Mouse (Mus musculus) stomach, postnatal 0 days (tissue): ENCODE results near the gene Amhr2. TPM values are rescaled to one million over a fixed set of nuclear protein-coding genes. Genes with fewer than 3 reads are reported as not detected.
A peak's percentile ranks its signal among the peaks of the same experiment; 100 is the strongest.

Experiments used
- ATAC-seq: fragments of 200-750 bp; cut with Nextera tagmentation; 2 replicates; pipeline ENCODE4 v1.8.0; 2017; ENCODE audit not compliant: low FRiP score, low TSS enrichment
- DNase-seq: peaks from one replicate; pipeline ENCODE4 v3.0.0-alpha.2; 2016; ENCODE audit warnings: low spot score
- H3K27ac ChIP-seq: fragments of 300-500 bp; sonication (generic); replicated peaks from 2 replicates; pipeline ENCODE4 v1.5.1; 2014; ENCODE audit warnings: mild to moderate bottlenecking, control low read depth
- H3K27me3 ChIP-seq: fragments of 300-500 bp; sonication (generic); 2 replicates; pipeline ENCODE4 v1.6.1; 2014; ENCODE audit warnings: low read length; ENCODE audit not compliant: control insufficient read depth, insufficient read depth
- H3K36me3 ChIP-seq: fragments of 300-500 bp; sonication (generic); 2 replicates; pipeline ENCODE4 v1.6.1; 2014; ENCODE audit warnings: low read length, mixed read lengths; ENCODE audit not compliant: control insufficient read depth, insufficient read depth
- H3K4me1 ChIP-seq: fragments of 300-500 bp; sonication (generic); replicated peaks from 2 replicates; pipeline ENCODE4 v1.6.1; 2014; ENCODE audit warnings: antibody characterized with exemption; ENCODE audit not compliant: control insufficient read depth, insufficient read depth
- H3K4me2 ChIP-seq: fragments of 300-500 bp; sonication (generic); replicated peaks from 2 replicates; pipeline ENCODE4 v1.6.1; 2014; ENCODE audit warnings: low read depth, mild to moderate bottlenecking, control low read depth, moderate library complexity
- H3K4me3 ChIP-seq: fragments of 300-500 bp; sonication (generic); 2 replicates; pipeline ENCODE4 v1.5.1; 2014; ENCODE audit warnings: low read depth, low read length, control low read depth
- H3K9ac ChIP-seq: fragments of 300-500 bp; sonication (generic); 2 replicates; pipeline ENCODE4 v1.6.1; 2014; ENCODE audit warnings: mild to moderate bottlenecking, low read length, control low read depth, mixed read lengths
- H3K9me3 ChIP-seq: fragments of 300-500 bp; sonication (generic); 2 replicates; pipeline ENCODE4 v1.6.1; 2016; ENCODE audit warnings: low read length; ENCODE audit not compliant: control insufficient read depth
- CTCF ChIP-seq: IDR thresholded peaks from 2 replicates; pipeline ENCODE4 v1.5.1; 2016; ENCODE audit warnings: antibody characterized with exemption, low read depth, mild to moderate bottlenecking, moderate library complexity
- EP300 ChIP-seq: optimal IDR thresholded peaks from 2 replicates; pipeline ENCODE3; 2016; ENCODE audit warnings: antibody characterized with exemption
- WGBS: fragments of 180-500 bp; shearing (Covaris S2); extraction: QIAGEN DNeasy Blood & Tissue Kit; methylation state at CpG from one replicate; pipeline ENCODE4 v1.1.7; 2014; 5-methylcytosine and 5-hydroxymethylcytosine counted together
- polyA plus RNA-seq: library from polyadenylated mRNA; unstranded; fragments of >200 nt; fragmentation: Nextera tagmentation; extraction: Ambion mirVana; gene quantifications from 2 replicates; pipeline ENCODE4 v1.2.1, GENCODE M21; 2015

Gene Amhr2
- polyA plus RNA-seq, 1 experiment from 2014 or later = 0.42 TPM

DNA sequence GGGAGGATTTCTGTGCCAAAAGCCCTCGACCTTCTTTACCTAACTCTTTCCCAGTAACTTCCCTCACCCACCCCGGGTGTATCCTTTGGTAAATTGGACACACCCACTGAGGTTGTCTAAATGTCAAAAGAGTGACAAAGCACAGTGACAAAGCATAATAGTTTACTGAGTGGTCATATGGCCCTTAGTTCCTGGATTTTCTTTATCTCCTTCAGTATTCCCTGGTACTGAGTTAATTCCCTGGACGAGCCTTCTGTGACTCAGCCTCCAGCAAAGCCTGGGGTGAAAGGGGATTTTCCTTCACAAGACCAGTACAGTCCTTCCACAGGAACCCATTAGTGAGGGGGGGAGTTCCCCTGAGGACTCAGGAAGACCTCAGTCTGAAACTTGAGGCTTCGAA lies 15.8 kb downstream of the Amhr2 start:
- Histone ChIP-seq H3K27me3 (no peaks in the 10 kb centered on the region), H3K4me3 (no peak overlapping the region), H3K36me3 (no peaks in the 10 kb centered on the region), H3K9me3 (no peaks in the 10 kb centered on the region), H3K27ac (peak overlapping the region; percentile 83), H3K4me2 (peak overlapping the region; percentile 25), H3K4me1 (no peaks in the 10 kb centered on the region), H3K9ac (no peak overlapping the region)
- DNase-seq (no peak), ATAC-seq (peak; percentile 61)
- TF ChIP-seq CTCF = no peak
- no peak for TF ChIP-seq EP300
- 43% methylated on average over 4 of the region's 4 CpGs for WGBS

DNA sequence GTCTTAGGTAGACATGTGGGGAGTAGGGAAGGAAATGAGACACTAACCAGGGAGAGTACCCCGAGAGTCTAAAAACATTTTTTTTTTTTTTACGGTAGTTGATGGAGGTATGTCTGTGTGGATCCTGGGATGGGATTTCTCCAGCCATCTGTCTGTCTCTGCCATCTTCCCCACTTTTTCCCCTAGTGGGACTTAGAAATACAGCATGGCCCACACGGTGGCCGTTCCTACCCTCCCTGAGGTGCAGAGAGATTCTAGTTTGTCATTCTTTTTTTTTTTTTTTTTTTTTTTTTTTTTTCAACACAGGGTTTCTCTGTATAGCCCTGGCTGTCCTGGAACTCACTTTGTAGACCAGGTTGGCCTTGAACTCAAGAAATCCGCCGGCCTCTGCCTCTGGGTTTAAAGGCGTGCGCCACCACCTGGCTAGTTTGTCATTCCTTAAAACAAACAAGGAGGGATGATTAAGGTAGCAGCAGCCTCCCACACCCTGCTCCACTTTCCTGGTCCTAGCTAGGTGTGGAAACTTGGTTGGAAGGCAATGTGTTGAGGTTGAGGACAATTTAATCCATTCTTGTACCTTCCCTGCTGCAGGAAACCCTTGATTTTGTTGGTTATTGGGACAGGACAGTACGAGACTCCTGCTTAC lies 16.4 kb downstream of the Amhr2 start:
- Histone ChIP-seq H3K4me1 (no peaks in the 10 kb centered on the region), H3K9ac (no peak overlapping the region), H3K27me3 (no peaks in the 10 kb centered on the region), H3K36me3 (no peaks in the 10 kb centered on the region), H3K27ac (peak overlapping the region; percentile 83), H3K4me2 (peak overlapping the region; percentile 25), H3K9me3 (no peaks in the 10 kb centered on the region), H3K4me3 (no peak overlapping the region)
- WGBS = 70% methylated on average over 9 of the region's 9 CpGs
- TF ChIP-seq CTCF (peak; percentile 49), EP300 (no peak)
- ATAC-seq = peak; percentile 28
- DNase-seq = peak; percentile 71

DNA sequence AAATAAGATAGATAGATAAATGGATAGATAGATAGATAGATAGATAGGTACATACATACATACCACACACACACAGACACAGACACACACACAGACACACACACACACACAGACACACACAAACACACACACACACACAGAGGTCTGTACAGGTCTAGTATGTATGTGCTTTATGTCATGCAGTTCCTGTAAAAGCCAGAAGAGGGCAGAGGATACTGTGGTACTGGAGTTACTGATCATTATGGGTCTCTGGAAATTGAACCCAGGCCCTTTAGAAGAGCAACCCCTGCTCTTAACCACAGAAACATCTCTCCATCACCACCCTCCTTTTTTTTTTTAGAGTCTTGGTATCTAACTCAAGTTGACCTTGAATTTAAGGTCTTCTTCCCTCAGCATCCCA lies 18.5 kb downstream of the Amhr2 start:
- ATAC-seq (no peak), DNase-seq (no peak)
- Histone ChIP-seq H3K9ac (no peak overlapping the region), H3K36me3 (no peaks in the 10 kb centered on the region), H3K9me3 (no peaks in the 10 kb centered on the region), H3K27me3 (no peaks in the 10 kb centered on the region), H3K27ac (no peak overlapping the region), H3K4me3 (no peak overlapping the region), H3K4me1 (no peaks in the 10 kb centered on the region), H3K4me2 (no peak overlapping the region)
- TF ChIP-seq EP300 (no peak), CTCF (peak; percentile 68)

DNA sequence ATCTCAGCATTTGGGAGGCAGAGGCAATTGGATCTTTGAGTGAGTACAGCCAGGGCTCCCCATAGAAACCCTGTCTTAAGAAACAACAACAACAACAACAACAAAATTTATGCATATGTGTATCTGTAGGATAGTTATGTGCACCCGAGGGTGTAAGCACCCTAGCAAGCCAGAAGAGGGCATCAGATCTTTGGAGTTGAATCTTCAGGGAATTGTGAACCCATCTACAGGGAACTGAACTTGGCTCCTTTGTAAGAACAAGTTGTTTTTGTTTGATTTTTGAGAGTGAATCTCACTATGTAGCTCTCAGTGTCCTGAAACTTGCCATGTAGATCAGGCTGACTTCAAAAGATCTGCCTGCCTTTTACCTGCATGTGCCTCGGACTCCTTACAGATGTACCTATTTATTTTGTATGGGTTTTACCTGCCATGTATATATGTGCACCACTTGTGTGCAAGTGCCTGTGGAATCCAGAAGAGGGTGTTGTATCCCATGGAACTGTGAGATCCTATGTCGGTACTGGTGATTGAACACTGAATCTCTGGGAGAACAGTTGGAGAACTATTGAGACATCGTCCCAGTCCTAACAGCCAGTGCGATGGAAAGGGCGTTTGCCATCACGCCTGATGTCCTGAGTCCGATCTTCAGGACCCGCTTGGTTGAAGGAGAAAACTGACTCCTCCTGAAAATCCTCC lies 23.7 kb downstream of the Amhr2 start:
- no peak for ATAC-seq
- no peaks in the 10 kb centered on the region for H3K4me1 ChIP-seq
- no peaks in the 10 kb centered on the region for H3K36me3 ChIP-seq
- WGBS = 97% methylated on average over 9 of the region's 9 CpGs
- no peak overlapping the region for H3K4me2 ChIP-seq
- no peak overlapping the region for H3K27ac ChIP-seq
- H3K9me3 ChIP-seq = no peaks in the 10 kb centered on the region
- H3K9ac ChIP-seq = no peak overlapping the region
- no peak overlapping the region for H3K4me3 ChIP-seq
- no peak for TF ChIP-seq EP300
- TF ChIP-seq CTCF = no peak
- no peaks in the 10 kb centered on the region for H3K27me3 ChIP-seq
- no peak for DNase-seq

DNA sequence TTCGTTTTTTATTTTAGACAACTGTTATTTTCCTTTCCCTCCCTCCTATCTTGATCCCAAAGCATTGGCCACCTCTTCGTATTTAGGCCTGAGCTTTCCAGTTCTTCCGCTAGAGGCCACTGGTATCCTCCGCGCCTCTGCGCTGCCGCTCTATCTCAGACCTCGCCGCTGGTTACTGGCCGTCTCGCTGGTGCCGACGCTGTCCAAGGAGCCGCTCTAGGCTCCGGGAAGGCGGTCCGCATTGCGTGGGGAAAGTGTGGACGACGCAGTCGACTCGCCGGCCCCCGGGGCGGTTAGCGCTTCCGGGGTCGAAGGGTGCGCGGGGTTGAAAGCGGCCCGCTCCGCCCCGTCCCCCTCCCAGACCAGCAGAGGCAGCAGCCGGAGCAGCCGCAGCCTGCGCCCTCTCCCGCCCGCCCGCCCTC lies 25.0 kb downstream of the Amhr2 start, which contains the start of gene Pcbp2:
Gene Pcbp2 (plus strand): TSS at position 357 of the 422 bp plus-strand sequence.
- peak; percentile 97 for DNase-seq
- peak within 1 kb of the TSS; percentile 82 for H3K4me3 ChIP-seq

More for the DNA sequence above, 25.0 kb downstream of the Amhr2 start, which contains the start of gene Pcbp2:
- Histone ChIP-seq H3K9ac (peak within 1 kb of the TSS; percentile 95), H3K9me3 (no peaks in the 10 kb centered on the region), H3K4me1 (no peaks in the 10 kb centered on the region), H3K4me2 (peak within 1 kb of the TSS; percentile 63), H3K27me3 (no peaks in the 10 kb centered on the region), H3K27ac (peak within 1 kb of the TSS; percentile 97), H3K36me3 (no peaks in the 10 kb centered on the region)
- no peak for TF ChIP-seq EP300
- peak; percentile 94 for TF ChIP-seq CTCF
- peak; percentile 99 for ATAC-seq
- 0% methylated on average over 31 of the region's 40 CpGs for WGBS
